Mouse (Mus musculus) layer of hippocampus, adult 8-10 months (tissue): Measurements from ENCODE around the gene Wdr78. TPM values are rescaled to one million over a fixed set of nuclear protein-coding genes. Genes with fewer than 3 reads are reported as not detected.

ENCODE experiments used
- total RNA-seq, 4 experiments: library from RNA; stranded (reverse); gene quantifications; 2 replicates each; pipeline ENCODE4 v1.2.4; 2022

The Wdr78 gene
- total RNA-seq, 4 experiments from 2014 or later: 10.5 to 22.2 (median 13.9) TPM

Other genes starting within 250 kb of the Wdr78 start
- 1 to 10 TPM in 1 of 4 experiments, under 1 TPM in 2, not detected in 1; 0.37 to 1.3 (median 0.55) TPM for gene Tctex1d1, start 135.9 kb downstream of the Wdr78 start, total RNA-seq
- 1 to 10 TPM in 2 of 4 experiments, under 1 TPM in 2; 0.59 to 2.4 (median 0.97) TPM for gene Insl5, start 87.7 kb downstream of the Wdr78 start, total RNA-seq
- 10 to 100 TPM; 44.4 to 56.1 (median 51.3) TPM for gene Mier1, start 165 bp downstream of the Wdr78 start, total RNA-seq
- 10 to 100 TPM; 13.2 to 15.4 (median 13.8) TPM for gene Slc35d1, start 100.6 kb upstream of the Wdr78 start, total RNA-seq
- gene 4921539E11Rik, start 176.3 kb upstream of the Wdr78 start, total RNA-seq: not detected
- gene Oma1, start 199.3 kb upstream of the Wdr78 start, total RNA-seq: 10 to 100 TPM in 2 of 4 experiments, 1 to 10 TPM in 2; 8.3 to 11.1 (median 10.0) TPM